Mouse (Mus musculus): Measurements from ENCODE around the gene Muc1.

Gene Muc1

DNA sequence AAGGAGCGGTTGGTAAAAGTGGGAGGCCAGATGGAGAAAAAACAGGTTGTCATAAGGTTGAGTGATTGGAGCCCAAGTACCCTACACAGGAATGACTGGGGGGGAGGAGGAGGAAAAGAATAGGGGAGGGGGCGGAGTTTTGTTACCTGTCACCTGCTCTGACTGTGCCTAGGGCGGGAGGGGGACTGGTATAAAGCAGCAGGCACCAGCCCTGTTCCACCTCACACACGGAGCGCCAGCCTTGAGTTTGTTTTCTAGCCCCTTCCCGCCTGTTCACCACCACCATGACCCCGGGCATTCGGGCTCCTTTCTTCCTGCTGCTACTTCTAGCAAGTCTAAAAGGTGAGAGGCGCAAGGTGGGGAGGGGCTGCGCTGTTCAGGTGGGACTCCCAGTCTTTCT is at the start of gene Muc1:
Gene Muc1 (plus strand): TSS at position 222 of the 400 bp plus-strand sequence.
- no peak for DNase-seq (ENCODE audit: low read depth, low spot score)

DNA sequence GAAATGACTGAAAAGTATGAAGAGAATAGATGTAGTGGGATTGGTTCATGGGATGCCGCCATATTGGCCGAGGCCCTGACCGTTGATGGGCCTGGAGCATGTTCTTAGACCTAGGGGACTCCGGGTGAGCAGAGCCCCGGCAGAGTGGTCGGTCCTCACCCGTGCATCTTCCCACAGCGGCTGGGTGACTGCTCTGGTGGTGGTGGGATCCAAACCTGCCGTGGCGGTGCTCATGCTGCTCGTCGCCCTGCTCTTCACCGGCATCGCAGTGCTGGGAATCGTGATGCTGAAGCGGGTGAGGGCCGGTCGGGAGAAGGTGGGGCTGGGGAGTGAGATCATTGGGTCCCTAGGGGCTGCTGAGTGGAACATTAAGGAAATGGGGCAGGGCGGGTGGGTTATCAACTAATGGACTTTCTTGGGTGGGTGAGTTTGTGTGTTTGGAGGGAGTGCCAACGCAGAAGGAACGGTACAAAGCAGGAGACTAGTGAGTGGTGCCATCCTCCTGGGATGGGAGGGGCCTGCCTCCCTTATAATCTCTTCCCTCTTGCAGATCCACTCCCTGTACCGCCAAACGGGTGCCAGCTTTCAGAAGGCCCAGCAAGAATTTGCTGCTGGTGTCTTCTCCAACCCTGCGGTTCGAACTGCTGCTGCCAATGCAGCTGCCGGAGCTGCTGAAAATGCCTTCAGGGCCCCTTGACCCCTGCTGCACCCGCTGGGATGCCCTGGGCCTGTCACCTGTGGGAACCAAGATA is 46.9 kb upstream of the Muc1 start:
- no peak for DNase-seq (ENCODE audit: low read depth, low spot score)

DNA sequence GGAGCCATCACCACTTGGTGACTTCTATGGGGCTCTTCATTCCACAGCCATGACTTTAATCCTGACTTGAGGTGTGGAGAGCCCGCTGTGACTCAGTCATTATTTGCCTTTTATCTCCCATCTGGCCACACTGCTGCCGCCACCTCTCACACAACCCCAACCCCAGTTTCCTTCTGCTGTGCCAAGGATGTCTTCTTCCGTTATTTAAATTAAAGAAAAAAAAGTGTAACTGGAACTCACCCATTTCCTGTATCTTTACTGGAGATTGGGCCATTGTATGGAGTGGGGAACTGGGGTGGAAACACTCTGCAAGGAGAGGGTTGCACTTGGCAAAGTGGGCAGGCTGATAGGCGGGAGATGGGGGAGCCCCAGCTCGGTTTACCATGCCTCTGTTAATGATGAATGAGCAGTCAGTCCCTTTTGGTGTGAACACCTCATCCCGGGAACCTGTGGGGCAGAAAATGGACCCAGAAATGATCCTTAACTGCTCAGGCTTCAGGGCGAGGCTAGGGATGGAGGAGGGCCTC is 46.3 kb upstream of the Muc1 start:
- no peak for DNase-seq (ENCODE audit: low read depth, low spot score)

DNA sequence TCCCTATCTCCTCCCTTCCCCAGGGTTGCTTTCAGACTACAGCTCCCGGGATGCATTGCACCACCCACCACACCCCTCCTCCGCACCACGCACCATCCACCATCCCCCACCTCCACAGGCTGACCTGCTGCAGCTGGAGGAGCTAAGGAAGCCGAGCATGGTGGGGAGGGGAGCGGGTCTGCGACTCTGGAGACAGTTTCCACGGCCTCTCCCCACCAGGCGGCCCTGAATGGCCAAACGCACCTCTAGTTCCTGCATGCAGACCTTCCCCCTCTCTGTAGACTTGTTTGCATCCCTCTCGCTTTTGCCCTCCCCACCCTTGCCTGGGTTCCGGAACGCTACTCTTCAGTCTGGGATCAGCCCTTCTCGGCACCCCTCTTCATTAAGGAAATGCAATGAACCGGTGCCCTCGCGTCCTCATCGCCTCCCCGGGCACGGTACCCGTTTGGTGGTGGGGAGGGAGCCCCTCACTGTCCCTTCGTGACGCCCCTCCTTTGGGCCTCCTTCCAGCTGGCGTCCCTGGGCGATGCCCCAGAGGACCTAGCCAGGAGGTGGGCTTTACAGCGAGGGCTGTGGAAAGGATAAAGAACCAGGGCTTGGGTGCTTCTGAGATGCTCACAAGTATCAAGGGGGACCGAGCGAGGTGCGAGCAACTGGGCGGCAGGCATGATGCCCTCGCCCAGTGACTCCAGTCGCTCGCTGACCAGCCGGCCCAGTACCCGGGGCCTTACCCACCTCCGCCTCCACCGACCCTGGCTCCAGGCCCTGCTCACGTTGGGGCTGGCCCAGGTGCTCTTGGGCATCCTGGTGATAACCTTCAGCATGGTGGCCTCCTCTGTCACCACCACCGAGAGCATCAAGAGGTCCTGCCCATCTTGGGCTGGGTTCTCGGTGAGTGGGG is 45.5 kb upstream of the Muc1 start, which contains the start of gene Fam189b:
Gene Fam189b (plus strand): TSS at position 86 of the 901 bp plus-strand sequence.
- DNase-seq (ENCODE audit: low read depth, low spot score), result peak; percentile 82

DNA sequence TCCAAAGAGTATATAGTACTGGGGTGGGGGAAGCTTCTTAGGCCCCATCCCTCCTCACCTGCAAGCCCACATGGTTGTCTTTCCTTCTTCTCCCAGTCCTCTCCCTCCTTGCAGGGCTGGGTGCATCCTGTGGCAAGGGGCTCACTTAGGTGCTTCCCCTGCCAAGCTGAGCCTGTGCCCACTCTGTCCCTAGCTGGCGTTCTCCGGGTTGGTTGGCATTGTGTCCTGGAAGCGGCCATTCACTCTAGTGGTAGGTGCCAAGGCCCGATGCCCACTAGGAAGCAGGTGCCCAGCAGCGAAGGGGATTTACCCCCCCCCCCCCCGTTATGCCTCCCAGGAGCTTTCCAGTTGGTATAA is 44.9 kb upstream of the Muc1 start:
- no peak for DNase-seq (ENCODE audit: low read depth, low spot score)

DNA sequence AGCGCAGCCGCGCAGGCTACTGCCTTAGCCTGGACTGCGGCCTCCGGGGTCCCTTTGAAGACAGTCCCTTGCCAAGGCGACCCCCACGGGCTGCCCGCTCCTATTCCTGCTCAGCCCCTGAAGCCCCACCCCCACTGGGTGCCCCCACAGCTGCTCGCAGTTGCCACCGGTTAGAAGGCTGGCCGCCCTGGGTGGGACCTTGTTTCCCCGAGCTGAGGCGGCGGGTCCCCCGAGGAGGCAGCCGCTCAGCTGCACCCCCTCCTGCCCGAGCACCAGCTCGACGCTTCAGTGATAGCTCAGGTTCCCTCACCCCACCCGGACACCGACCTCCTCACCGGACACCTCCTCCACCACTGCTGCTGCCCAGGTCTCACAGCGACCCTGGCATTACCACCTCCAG is 41.7 kb upstream of the Muc1 start:
- DNase-seq (ENCODE audit: low read depth, low spot score), result no peak

DNA sequence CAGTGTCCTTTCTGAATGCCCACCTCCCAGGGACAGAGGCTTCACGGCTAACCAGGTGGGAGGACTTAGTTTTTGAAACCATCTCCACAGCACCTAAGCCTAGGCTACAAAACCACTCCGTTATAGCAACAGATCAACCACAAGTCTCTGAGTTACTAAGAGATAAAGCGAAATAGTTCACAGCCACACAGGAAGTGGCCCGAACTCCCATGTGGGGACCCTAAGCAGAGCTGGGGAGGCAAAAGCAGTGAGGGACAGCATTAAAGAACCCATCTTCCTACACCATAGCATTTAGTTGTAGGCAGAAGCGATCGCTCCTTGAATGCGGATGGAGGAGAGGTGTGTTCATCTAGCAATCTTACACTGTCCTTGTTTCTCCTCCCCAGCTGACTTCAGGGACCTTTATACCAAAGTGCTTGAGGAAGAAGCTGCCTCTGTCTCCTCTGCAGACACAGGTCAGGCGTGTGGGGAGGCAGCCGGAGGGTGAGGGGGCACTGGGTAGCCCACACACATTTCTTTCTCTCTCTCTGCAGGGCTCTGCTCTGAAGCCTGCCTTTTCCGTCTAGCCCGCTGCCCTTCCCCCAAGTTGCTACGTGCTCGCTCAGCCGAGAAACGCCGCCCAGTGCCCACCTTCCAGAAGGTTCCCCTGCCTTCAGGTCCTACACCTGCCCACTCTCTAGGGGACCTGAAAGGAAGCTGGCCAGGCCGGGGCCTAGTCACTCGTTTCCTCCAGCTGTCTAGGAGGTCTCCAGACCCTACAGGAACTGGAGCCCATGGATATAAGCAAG is 41.0 kb upstream of the Muc1 start:
- no peak for DNase-seq (ENCODE audit: low read depth, low spot score)

DNA sequence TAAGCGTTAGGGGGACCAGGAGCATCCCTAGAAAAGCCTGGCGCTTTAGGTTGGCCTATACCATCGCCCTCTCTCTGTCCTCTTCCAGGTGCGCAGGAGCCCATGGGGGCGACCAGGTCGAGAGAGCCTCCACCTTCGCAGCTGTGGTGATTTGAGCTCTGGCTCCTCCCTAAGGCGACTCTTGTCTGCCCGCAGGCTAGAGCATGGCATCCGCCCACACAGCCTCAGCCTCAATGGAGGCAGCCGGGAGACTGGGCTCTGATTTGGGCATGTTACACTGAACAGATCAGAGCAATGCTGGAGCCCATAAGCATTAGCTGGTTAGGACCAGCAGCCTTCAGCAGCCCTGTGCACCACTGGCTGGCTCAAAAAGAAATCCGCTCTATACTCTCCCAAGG is 40.4 kb upstream of the Muc1 start:
- no peak for DNase-seq (ENCODE audit: low read depth, low spot score)

DNA sequence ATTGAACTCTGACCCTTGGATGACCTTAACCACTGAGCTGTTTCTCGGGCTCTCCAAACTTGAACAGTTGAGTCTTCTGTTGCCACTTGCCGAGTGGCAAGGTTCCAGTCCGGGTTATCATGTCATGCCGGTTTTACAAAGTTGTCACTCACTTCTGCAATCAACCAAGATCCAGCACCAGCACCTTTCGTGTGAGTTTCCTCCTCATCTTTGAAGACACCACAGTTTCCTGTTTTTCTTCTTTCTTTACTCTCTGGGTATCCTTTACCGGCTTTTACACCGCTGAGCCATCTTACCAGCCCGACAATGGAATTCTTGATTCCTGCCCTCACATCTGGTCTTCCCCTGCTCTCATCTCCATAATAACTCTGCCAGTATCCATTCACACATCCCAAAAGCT is 38.4 kb upstream of the Muc1 start:
- no peak for DNase-seq (ENCODE audit: low read depth, low spot score)

DNA sequence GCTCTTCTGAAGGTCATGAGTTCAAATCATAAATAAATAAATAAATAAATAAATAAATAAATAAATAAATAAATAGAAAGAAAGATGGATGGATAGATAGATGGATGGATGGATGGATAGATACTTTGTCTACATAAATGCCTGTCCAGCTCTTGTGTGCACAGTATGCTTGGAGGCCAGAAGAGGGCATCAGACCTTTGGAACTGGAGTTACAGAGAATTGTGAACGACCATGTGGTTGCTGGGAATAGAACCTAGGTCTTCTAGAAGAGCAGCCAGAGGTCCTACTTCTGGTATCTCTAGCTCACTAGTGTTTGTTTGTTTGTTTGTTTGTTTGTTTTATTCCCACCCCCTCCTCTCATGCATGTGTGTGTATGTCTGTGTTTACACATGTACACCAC is 35.5 kb upstream of the Muc1 start:
- DNase-seq (ENCODE audit: low read depth, low spot score), result no peak

DNA sequence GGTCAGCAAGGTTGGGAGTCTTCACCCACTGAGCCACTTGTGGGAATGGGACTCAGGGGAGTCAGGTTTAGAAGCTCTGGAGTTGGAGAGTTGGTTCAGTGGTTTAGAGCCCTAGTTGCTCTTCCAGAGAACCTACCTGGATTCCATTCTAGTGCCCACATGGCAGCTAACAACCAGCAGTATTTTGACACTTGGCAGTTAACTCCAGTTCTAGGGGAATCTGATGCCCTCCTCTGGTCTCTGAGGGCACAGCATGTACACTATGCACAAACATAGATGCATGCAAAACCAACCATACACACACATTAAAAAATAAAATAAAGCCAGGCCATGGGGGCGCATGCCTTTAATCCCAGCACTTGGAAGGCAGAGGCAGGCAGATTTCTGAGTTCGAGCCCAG is 35.0 kb upstream of the Muc1 start:
- no peak for DNase-seq (ENCODE audit: low read depth, low spot score)

DNA sequence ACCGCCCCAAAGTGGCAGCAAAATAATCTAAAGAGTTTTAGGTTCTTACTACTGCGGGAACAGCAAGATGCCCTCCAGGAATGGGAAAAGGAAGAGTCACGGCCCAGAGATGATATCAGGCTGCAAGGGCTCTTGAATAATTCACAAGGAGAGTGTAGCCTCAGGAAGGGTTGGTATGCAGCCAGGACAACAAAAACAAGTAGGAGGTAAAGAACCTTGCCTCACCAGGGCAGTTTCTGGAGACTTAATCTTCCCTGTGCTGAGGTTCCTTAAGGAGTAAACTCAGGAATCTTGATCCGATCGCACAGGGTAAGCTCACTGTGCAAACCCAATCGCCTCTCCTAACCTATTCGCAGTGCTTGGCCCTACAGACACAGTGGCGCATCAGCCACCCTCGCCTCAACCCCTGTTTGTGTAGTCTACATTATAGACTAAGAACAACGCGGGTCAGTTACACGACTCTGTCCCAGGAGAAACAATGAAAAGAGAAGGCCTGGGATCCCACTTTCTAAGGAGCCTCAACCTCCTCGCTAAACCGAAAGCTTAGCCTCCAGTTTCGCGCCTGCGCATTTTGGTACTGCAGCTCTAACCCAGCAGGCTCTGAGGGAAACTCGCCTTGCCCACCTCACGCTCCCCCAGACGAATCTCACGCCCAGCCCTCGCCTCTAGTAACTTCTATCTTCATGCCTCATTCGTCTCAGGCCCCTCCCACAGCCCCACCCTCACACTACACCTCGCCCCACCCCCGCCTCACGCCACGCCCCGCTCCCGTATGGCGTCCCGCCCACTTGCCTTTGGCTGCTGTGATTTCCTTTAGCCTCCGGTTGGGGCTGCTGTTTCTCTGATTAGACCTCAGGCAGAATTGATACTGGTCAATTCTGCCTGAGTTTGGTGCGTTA is 32.6 kb upstream of the Muc1 start:
- DNase-seq (ENCODE audit: low read depth, low spot score), result peak; percentile 76

DNA sequence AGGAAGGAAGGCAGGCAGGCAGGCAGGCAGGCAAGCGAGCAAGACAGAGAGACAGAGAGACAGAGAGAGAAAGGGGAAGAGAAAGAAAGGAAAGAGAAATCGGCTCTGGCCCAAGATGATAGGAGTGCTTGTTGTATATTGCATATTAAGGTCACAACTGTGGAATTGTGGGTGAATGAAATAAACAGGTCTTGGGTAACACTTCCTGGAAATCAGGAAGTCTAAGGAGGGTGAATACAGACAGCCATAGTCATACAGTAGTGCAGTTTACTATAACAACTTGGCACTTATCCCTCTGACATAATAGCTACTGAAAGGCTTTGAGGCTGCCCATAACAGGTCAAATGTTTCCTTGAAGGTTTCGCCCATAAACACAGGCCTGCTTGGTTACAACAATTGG is 29.0 kb upstream of the Muc1 start:
- no peak for DNase-seq (ENCODE audit: low read depth, low spot score)

DNA sequence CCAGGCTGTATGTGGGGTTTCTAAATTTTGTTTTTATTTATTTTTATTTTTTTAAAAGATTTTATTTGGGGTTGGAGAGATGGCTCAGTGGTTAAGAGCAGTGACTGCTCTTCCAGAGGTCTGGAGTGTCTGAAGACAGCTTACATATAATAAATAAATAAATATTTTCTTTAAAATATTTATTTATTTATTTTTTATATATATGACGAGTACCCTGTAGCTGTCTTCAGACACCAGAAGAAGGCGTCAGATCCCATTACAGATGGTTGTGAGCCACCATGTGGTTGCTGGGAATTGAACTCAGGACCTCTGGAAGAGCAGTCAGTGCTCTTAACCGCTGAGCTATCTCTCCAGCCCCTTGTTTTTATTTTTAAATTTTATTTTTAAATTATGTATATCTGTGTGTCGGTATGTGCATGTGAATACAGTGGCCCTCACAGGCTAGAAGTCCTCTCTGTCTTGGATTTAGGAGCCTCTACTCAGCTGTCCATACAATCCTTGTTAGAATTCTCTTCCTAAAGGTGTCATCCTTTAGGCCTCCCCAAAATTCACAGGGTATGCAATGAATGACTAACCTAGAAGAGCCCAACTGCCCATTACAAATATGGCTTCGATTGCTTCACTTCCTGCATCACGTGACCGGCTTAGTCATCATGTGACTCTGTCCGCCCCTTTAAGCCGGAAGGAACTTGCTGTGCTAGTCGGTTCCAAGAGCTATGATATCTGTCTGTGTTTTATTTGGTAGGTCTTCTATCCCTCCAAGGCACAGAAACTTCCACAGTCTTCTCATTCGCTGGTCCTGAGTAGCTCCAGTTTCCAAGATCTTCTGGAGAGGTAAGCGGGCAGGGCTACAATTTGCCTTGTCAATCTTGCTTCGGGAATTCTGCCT is 26.4 kb upstream of the Muc1 start, which contains the start of gene Gba:
Gene Gba (plus strand): TSS at position 676 of the 889 bp plus-strand sequence.
- peak; percentile 86 for DNase-seq (ENCODE audit: low read depth, low spot score)

DNA sequence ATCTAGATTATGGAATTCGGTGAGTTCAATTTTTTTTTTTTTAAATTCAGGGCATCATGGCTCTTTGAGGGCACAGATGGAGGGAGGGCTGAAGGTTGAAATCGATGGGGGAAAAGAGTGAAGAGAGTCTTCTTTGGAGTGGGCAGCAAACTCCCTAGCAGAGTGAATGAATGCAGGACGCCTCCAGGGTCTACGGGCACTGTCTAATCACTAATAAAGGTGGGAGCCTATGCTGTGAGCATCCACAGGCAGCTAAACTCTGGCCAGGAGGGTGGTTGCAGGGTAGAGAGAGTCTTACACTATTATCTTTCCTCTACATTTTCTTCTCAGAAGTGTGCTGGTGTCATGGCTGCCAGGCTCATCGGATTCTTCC is 25.7 kb upstream of the Muc1 start:
- DNase-seq (ENCODE audit: low read depth, low spot score), result no peak

DNA sequence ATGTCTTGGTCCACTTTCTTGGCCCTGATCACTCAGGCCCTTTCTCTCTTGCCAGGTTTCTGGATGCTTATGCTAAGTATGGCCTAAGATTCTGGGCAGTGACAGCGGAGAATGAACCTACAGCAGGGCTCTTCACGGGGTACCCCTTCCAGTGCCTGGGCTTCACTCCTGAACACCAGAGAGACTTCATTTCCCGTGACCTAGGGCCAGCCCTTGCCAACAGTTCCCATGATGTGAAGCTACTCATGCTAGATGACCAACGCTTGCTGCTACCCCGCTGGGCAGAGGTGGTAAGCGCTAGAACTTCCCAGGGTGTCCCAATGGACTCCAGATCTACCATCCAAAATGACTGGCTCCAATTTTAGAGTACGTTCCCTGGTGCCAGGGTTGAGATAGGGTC is 22.8 kb upstream of the Muc1 start:
- no peak for DNase-seq (ENCODE audit: low read depth, low spot score)

DNA sequence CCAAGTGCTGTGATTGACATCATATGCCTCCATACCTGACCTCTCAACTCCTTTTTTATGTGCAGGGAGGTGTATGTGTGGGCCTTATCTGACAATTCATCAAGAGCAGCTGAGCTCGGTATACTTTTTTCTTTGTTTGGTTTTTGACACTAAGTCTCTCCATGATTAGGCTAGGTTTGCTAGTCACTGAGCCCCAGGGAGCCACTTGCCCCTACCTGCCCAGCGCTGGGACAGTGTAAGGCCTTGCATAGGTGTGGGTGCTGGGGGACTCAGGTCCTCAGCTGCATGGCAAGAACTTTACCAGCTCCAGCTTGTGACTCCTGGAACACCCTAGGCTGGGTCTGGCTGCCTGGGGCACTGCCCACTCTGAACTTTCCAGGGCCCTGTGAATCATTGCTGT is 22.2 kb upstream of the Muc1 start:
- DNase-seq (ENCODE audit: low read depth, low spot score), result no peak

DNA sequence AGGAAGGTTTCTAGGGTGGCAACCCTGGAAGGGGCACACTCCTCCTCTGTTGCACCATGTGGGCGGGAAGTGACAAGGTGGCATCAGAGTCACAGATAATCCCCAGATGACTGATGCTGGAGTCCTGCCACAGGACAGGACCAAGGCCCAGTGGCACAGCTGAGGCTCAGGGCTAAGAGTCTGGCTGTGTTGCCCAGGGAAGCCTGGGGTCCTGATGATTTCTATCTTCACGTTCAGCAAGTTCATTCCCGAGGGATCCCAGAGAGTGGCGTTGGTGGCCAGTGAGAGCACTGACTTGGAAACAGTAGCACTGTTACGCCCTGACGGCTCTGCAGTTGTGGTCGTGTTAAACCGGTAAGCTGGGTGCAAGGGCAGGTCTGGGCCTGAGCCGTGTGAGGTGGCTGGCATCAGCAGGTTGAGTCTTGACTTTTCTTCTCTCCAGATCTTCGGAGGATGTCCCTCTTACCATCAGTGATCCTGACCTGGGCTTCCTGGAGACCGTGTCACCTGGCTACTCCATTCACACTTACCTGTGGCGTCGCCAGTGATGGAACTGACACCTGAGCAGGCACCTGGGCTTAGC is 20.7 kb upstream of the Muc1 start:
- no peak for DNase-seq (ENCODE audit: low read depth, low spot score)

DNA sequence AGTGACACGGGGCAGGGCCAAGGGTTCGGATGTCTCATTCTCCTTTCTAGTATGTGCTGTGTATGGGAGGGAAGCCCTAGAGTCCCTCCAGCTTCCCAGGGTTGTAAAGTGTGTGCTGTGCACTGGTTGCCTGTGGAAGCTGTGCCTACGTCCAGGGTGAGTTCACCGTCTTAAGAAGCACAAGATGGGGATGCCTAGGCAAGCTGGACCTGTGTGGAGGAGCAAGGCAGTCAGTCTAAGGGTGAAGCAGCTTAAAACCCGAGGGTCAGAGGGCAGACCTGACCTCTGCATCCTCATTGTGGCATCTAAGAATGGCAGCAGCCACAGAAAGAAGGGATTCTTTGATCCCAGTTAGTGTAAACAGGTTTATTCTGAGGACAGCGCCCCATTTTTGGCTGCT is 20.1 kb upstream of the Muc1 start:
- no peak for DNase-seq (ENCODE audit: low read depth, low spot score)
